Comparison of ENCODE assay signal across 8 mouse cellular contexts in genomic region chr8:70268799-70269565, GRCm38 (mm10). TPM values are rescaled to one million over a fixed set of nuclear protein-coding genes. Genes with fewer than 3 reads are reported as not detected.
DNase-seq lines count a peak whose midpoint lies in the region; ATAC-seq and TF ChIP-seq lines count a peak whose summit lies in the region.

No protein-coding gene starts in this region.

- peaks cover 9% of the 10 kb centered on the region; the same call in 1 of the 2 replicates for H3K4me1 ChIP-seq in kidney, adult 2 months (ENCODE audit: control insufficient read depth, insufficient read depth, low read length)
- H3K4me1 ChIP-seq in embryonic facial prominence, embryonic 15.5 days, result peaks cover 6% of the 10 kb centered on the region; the same call in 1 of the 2 replicates
- no peaks in the 10 kb centered on the region for H3K4me1 ChIP-seq in limb, embryonic 15.5 days

- peak; percentile 45 for TF ChIP-seq CTCF in kidney, adult 2 months (conservative IDR thresholded peaks at IDR 0.05; ENCODE audit: insufficient read depth, insufficient read length, low read depth, low read length)

- DNase-seq in kidney, adult 2 months, result no peak
- no peak for DNase-seq in kidney, postnatal 14 days
- peak; percentile 70 for DNase-seq in ZHBTc4 (ENCODE audit: low read depth, low spot score)
- peak; percentile 54 for DNase-seq in retina, postnatal 1 day
- no peak for DNase-seq in cerebellum, adult 18-20 months
- DNase-seq in ovary, postnatal 36 days (ENCODE audit: low spot score), result no peak

- H3K4me3 ChIP-seq in kidney, adult 2 months (ENCODE audit: insufficient read depth, low read depth, low read length), result no peak overlapping the region
- no peak overlapping the region for H3K4me3 ChIP-seq in embryonic facial prominence, embryonic 15.5 days (replicated peaks)
- H3K4me3 ChIP-seq in limb, embryonic 15.5 days, result no peak overlapping the region

- TF ChIP-seq POLR2A in kidney, adult 2 months (IDR thresholded peaks at IDR 0.05; ENCODE audit: low read depth, low read length), result no peak

- no peaks in the 10 kb centered on the region for H3K9me3 ChIP-seq in embryonic facial prominence, embryonic 15.5 days (replicated peaks)
- no peaks in the 10 kb centered on the region for H3K9me3 ChIP-seq in limb, embryonic 15.5 days

- no peak overlapping the region for H3K27ac ChIP-seq in kidney, adult 2 months (ENCODE audit: insufficient read depth, low read depth, low read length)
- peak overlapping the region; percentile 9; the same call in 1 of the 2 replicates for H3K27ac ChIP-seq in embryonic facial prominence, embryonic 15.5 days (replicated peaks)
- 0 out of 2 replicates have a peak overlapping the region, but pooled peaks have one; percentile 1 for H3K27ac ChIP-seq in limb, embryonic 15.5 days

- H3K4me2 ChIP-seq in embryonic facial prominence, embryonic 15.5 days (replicated peaks), result no peak overlapping the region
- H3K4me2 ChIP-seq in limb, embryonic 15.5 days, result no peak overlapping the region

- peak; percentile 61; the same call in 1 of the 2 replicates for ATAC-seq in embryonic facial prominence, embryonic 15.5 days (ENCODE audit: insufficient number of reproducible peaks, low FRiP score, low TSS enrichment, low read depth)
- ATAC-seq in limb, embryonic 15.5 days (ENCODE audit: insufficient number of reproducible peaks, low FRiP score, low TSS enrichment, low read depth), result no peak

- 46% methylated on average over 11 of the region's 11 CpGs for WGBS in kidney, adult 2 months
- 51% methylated on average over 11 of the region's 11 CpGs for WGBS in embryonic facial prominence, embryonic 15.5 days
- 52% methylated on average over 11 of the region's 11 CpGs for WGBS in limb, embryonic 15.5 days

- no peak overlapping the region for H3K9ac ChIP-seq in embryonic facial prominence, embryonic 15.5 days
- H3K9ac ChIP-seq in limb, embryonic 15.5 days, result no peak overlapping the region

- H3K27me3 ChIP-seq in kidney, adult 2 months (replicated peaks; ENCODE audit: control insufficient read depth, insufficient read depth, low read length), result no peaks in the 10 kb centered on the region
- no peaks in the 10 kb centered on the region for H3K27me3 ChIP-seq in embryonic facial prominence, embryonic 15.5 days
- no peaks in the 10 kb centered on the region for H3K27me3 ChIP-seq in limb, embryonic 15.5 days

- no peaks in the 10 kb centered on the region for H3K36me3 ChIP-seq in kidney, adult 2 months (ENCODE audit: control insufficient read depth, insufficient read depth, low read length)
- peaks cover 16% of the 10 kb centered on the region for H3K36me3 ChIP-seq in embryonic facial prominence, embryonic 15.5 days
- peaks cover 10% of the 10 kb centered on the region for H3K36me3 ChIP-seq in limb, embryonic 15.5 days

RNA-seq across cellular contexts. Expression of gene Homer3, which starts 13.6 kb away (rescaled TPM):
- polyA plus RNA-seq in kidney, adult 2 months (2012; rRNA removed), result 22.4 and 23.7 TPM in 2 replicates
- 43.2 and 49.4 TPM in 2 replicates for polyA plus RNA-seq in embryonic facial prominence, embryonic 15.5 days (2015; fragmentation: Nextera tagmentation; extraction: Ambion mirVana)
- polyA plus RNA-seq in limb, embryonic 15.5 days (2015; fragmentation: Nextera tagmentation; extraction: Ambion mirVana), result 36.0 and 40.7 TPM in 2 replicates

RNA-seq across cellular contexts. Expression of gene Ddx49, which starts 33.3 kb away (rescaled TPM):
- 38.8 and 42.0 TPM in 2 replicates for polyA plus RNA-seq in kidney, adult 2 months (2012; rRNA removed)
- 50.2 and 52.1 TPM in 2 replicates for polyA plus RNA-seq in embryonic facial prominence, embryonic 15.5 days (2015; fragmentation: Nextera tagmentation; extraction: Ambion mirVana)
- polyA plus RNA-seq in limb, embryonic 15.5 days (2015; fragmentation: Nextera tagmentation; extraction: Ambion mirVana), result 52.7 and 53.1 TPM in 2 replicates

RNA-seq across cellular contexts. Expression of gene Cope, which starts 33.3 kb away (rescaled TPM):
- polyA plus RNA-seq in kidney, adult 2 months (2012; rRNA removed), result 277 and 300 TPM in 2 replicates
- 377 and 397 TPM in 2 replicates for polyA plus RNA-seq in embryonic facial prominence, embryonic 15.5 days (2015; fragmentation: Nextera tagmentation; extraction: Ambion mirVana)
- 397 and 441 TPM in 2 replicates for polyA plus RNA-seq in limb, embryonic 15.5 days (2015; fragmentation: Nextera tagmentation; extraction: Ambion mirVana)

RNA-seq across cellular contexts. Expression of gene Armc6, which starts 34.7 kb away (rescaled TPM):
- 14.2 and 14.4 TPM in 2 replicates for polyA plus RNA-seq in kidney, adult 2 months (2012; rRNA removed)
- 30.5 and 31.1 TPM in 2 replicates for polyA plus RNA-seq in embryonic facial prominence, embryonic 15.5 days (2015; fragmentation: Nextera tagmentation; extraction: Ambion mirVana)
- 32.7 and 33.0 TPM in 2 replicates for polyA plus RNA-seq in limb, embryonic 15.5 days (2015; fragmentation: Nextera tagmentation; extraction: Ambion mirVana)

RNA-seq across cellular contexts. Expression of gene Sugp2, which starts 35.0 kb away (rescaled TPM):
- 18.9 and 20.2 TPM in 2 replicates for polyA plus RNA-seq in kidney, adult 2 months (2012; rRNA removed)
- polyA plus RNA-seq in embryonic facial prominence, embryonic 15.5 days (2015; fragmentation: Nextera tagmentation; extraction: Ambion mirVana), result 31.7 and 32.5 TPM in 2 replicates
- polyA plus RNA-seq in limb, embryonic 15.5 days (2015; fragmentation: Nextera tagmentation; extraction: Ambion mirVana), result 26.1 and 26.9 TPM in 2 replicates

Comparison
In these comparisons a context has a peak if more than half of its experiments do, and no peak if none do; other contexts are left out.
1. DNase-seq: peak in ZHBTc4 (single experiment) and retina, postnatal 1 day (single experiment); none in kidney, adult 2 months (single experiment), kidney, postnatal 14 days (single experiment), cerebellum, adult 18-20 months (0 of 2) and ovary, postnatal 36 days (single experiment).